Mouse (Mus musculus) mesoderm, embryonic 11.5 days (tissue): ENCODE data around the gene Fam222b.
A peak's percentile ranks its signal among the peaks of the same experiment; 100 is the strongest.
"Not testable (repeated sequence)": the region's sequence is repeated elsewhere in the genome, so short reads cannot be mapped to it uniquely, and the experiment has no call there.

Source experiments
- DNase-seq: peaks from one replicate; pipeline ENCODE4 v3.0.0-alpha.2; 2012; ENCODE audit warnings: low read depth, low spot score

Fam222b gene

GRCm38 (mm10) chr11:78094504-78095143 is at the start of gene Fam222b:
TSS of gene Fam222b (plus strand) at chr11:78094660.
- DNase-seq, result peak; percentile 94

DNA sequence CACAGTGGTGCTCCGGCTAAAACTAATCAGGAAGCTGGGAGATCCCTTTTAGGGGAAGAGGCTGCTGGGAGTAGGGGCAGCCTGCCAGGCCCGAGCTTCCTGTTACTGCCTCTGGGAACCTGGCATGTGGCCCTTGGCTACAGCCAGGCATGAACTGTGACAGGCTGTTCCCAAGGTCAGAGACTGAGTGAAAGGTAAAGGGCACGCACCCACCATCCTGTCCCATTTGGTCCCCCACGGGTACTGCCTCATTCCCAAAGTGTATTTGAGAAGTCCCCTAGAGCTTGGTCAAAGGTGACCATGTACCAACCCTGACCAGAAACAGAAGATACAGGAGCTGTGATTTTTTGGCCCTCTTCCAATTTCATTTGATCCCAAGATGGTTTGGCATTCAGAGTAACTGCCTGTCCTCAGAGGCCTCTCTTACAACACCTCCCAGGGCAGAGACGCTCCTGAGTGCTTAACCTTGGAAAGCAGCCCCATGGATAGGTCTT is 49.7 kb upstream of the Fam222b start:
- DNase-seq, result no peak

DNA sequence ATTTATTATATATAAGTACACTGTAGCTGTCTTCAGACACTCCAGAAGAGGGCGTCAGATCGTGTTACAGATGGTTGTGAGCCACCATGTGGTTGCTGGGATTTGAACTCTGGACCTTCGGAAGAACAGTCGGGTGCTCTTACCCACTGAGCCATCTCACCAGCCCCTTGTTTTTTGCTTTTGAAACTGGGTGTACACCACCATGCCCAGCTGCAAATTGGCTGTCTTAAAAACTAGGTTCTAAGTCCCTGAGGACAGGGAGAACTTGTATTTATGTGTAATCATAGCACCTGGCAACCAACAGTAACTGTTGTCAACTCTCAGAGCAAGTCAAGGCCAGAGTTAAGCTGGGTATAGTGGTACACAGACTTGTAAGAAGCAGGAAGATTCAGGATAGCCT is 45.8 kb upstream of the Fam222b start:
- not testable (repeated sequence) for DNase-seq

- no peak for DNase-seq
Observed at GRCm38 (mm10) chr11:78053078-78053477, 41.4 kb upstream of the Fam222b start.

DNA sequence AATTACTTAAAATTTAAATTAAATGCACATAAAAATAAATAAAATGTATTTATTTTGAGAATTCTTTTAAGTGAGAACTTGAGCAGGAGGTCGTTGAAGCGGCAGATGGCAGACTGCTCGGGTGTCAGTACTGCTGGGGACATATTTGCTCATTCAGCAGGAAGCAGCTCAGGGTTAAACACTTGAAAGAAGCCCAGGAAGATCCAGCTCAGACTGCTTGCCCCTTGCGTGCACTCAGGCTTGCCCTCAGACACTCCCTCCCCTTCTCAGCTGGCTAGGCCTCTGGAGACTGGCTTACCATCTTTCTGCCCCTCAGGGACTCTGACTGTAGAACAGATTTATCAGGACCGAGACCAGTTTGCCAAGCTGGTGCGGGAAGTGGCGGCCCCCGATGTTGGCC is 37.5 kb upstream of the Fam222b start:
- DNase-seq, result no peak

GRCm38 (mm10) chr11:78059833-78060757 is 34.4 kb upstream of the Fam222b start:
- DNase-seq, result peak; percentile 43

- no peak for DNase-seq
Observed at GRCm38 (mm10) chr11:78062563-78062962, 31.9 kb upstream of the Fam222b start.

DNA sequence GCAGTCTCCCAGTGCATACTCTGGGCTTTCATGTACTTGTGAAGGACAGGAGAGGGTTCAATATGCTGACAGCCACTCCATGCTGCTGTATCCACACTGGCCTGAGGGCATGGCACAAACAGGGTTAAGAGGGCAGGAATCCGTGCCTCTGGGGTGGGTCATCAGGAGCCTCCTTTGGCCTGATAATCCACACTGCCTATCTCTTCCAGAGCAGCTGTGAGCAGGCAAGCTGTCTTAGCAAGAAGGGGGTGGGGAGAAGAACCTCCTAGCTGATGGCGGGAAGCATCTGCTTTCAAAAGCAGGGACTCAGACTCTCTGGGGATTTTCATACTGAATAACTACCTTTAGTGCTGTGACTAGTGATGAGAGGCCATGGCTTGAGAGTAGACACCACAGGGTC is 28.6 kb upstream of the Fam222b start:
- no peak for DNase-seq

GRCm38 (mm10) chr11:78066641-78067040 is 27.8 kb upstream of the Fam222b start:
- DNase-seq, result no peak

DNA sequence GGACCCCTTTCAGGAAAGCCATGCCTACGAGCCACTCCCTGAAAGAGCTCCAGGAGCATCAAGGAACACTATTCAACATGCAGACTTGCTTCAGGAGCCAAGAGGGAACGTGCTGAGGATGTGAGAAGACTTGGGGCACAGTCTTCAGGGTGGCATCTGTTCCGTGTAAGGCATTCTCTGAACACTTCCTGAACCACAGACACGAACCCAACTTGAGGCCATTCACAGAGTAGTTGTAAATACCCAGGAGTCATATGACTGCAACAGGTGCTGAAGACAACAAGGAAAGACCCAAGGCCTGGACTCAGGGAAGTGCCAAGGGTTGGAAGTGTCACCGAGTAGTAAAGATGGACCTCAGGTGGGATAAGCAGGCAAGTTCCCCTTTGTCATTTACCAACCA is 26.9 kb upstream of the Fam222b start:
- no peak for DNase-seq

DNA sequence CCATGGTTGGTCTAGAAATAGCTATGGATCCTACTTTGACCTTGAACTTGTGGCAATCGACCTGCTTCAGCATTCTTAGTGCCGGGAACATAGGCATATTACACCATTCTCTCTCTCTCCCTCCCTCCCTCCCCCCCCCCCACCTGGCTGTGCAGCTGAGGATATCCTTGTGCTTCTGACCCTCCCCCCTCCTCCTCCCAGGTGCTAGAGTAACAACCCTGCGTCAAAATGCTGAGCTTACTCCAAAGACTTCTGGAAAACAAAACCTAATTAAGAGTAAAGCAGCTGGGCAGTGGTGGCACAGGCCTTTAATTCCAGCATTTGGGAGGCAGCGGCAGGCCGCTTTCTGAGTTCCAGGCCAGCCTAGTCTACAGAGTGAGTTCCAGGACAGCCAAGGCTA is 25.3 kb upstream of the Fam222b start:
- no peak for DNase-seq

- no peak for DNase-seq
Observed at GRCm38 (mm10) chr11:78069646-78070045, 24.8 kb upstream of the Fam222b start.

- DNase-seq, result no peak
Observed at GRCm38 (mm10) chr11:78071938-78072337, 22.5 kb upstream of the Fam222b start.

- DNase-seq, result no peak
Observed at GRCm38 (mm10) chr11:78072425-78073130, 21.9 kb upstream of the Fam222b start.

GRCm38 (mm10) chr11:78073577-78074276 is 20.7 kb upstream of the Fam222b start:
- DNase-seq, result no peak

DNA sequence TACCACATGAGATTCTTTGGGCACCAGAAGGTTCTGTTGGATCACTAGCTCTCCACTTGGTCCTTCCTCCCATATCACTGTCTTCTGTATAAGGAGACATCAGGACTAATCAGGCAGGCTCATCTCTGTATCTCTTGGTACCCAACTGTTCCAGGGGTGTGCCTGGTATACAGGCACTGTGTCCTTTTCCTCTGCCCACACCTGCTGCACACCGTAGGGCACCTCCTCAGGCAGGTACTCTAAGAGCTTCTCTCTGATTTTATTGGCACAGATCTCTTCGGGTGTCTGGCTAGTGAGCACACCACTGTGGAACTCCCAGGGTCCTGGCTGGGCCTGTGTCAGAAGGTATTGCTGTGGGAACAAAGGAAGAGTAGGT is 20.2 kb upstream of the Fam222b start:
- DNase-seq, result no peak

GRCm38 (mm10) chr11:78074666-78075065 is 19.8 kb upstream of the Fam222b start:
- no peak for DNase-seq

GRCm38 (mm10) chr11:78079961-78080921 is 14.2 kb upstream of the Fam222b start, which contains the start of gene Eral1:
TSS of gene Eral1 (minus strand) at chr11:78080383.
- DNase-seq, result peak; percentile 86

- no peak for DNase-seq
Observed at GRCm38 (mm10) chr11:78083595-78083994, 10.9 kb upstream of the Fam222b start.

GRCm38 (mm10) chr11:78086925-78087479 is 7.5 kb upstream of the Fam222b start:
- no peak for DNase-seq
